Mouse (Mus musculus): ENCODE measurements around the gene Pcbp3. TPM values are rescaled to one million over a fixed set of nuclear protein-coding genes. Genes with fewer than 3 reads are reported as not detected.
"Not testable (repeated sequence)": the region's sequence is repeated elsewhere in the genome, so short reads cannot be mapped to it uniquely, and the experiment has no call there.

The Pcbp3 gene
- polyA plus RNA-seq, 1 experiment from 2014 or later, result 72.2 TPM

- Histone ChIP-seq H3K36me3 (peaks cover 5% of the 10 kb centered on the region), H3K27me3 (no peaks in the 10 kb centered on the region), H3K9me3 (no peaks in the 10 kb centered on the region), H3K4me1 (replicated peaks) (no peaks in the 10 kb centered on the region), H3K9ac (no peak overlapping the region), H3K27ac (no peak overlapping the region), H3K4me3 (no peak overlapping the region), H3K4me2 (no peak overlapping the region)
- no peak for ATAC-seq (ENCODE audit: low FRiP score)
- WGBS, result 92% methylated on average over 5 of the region's 5 CpGs
Observed at GRCm38 (mm10) chr10:76779225-76779624, 182.5 kb downstream of the Pcbp3 start.

GRCm38 (mm10) chr10:76771624-76772023 is 190.1 kb downstream of the Pcbp3 start:
- Histone ChIP-seq H3K4me1 (replicated peaks) (no peaks in the 10 kb centered on the region), H3K36me3 (peaks cover 36% of the 10 kb centered on the region), H3K4me2 (no peak overlapping the region), H3K27me3 (no peaks in the 10 kb centered on the region), H3K4me3 (no peak overlapping the region), H3K27ac (no peak overlapping the region), H3K9ac (no peak overlapping the region), H3K9me3 (no peaks in the 10 kb centered on the region)
- no peak for ATAC-seq (ENCODE audit: low FRiP score)
- WGBS, result 97% methylated on average over 3 of the region's 3 CpGs

- Histone ChIP-seq H3K9ac (no peak overlapping the region), H3K4me1 (replicated peaks) (no peaks in the 10 kb centered on the region), H3K27ac (no peak overlapping the region), H3K27me3 (no peaks in the 10 kb centered on the region), H3K36me3 (peaks cover 40% of the 10 kb centered on the region), H3K4me2 (no peak overlapping the region), H3K9me3 (no peaks in the 10 kb centered on the region), H3K4me3 (no peak overlapping the region)
- WGBS, result 58% methylated on average over 5 of the region's 5 CpGs
- ATAC-seq (ENCODE audit: low FRiP score), result no peak
Observed at GRCm38 (mm10) chr10:76771086-76771485, 190.6 kb downstream of the Pcbp3 start.

GRCm38 (mm10) chr10:76769581-76769980 is 192.1 kb downstream of the Pcbp3 start:
- no peaks in the 10 kb centered on the region for H3K4me1 ChIP-seq (replicated peaks)
- H3K27me3 ChIP-seq, result no peaks in the 10 kb centered on the region
- no peak for ATAC-seq (ENCODE audit: low FRiP score)
- H3K4me2 ChIP-seq, result no peak overlapping the region
- WGBS, result 91% methylated on average over 6 of the region's 6 CpGs
- H3K9me3 ChIP-seq, result no peaks in the 10 kb centered on the region
- no peak overlapping the region for H3K4me3 ChIP-seq
- H3K36me3 ChIP-seq, result peaks cover 50% of the 10 kb centered on the region
- no peak overlapping the region for H3K9ac ChIP-seq
- H3K27ac ChIP-seq, result no peak overlapping the region

- no peaks in the 10 kb centered on the region for H3K4me1 ChIP-seq (replicated peaks)
- peaks cover 57% of the 10 kb centered on the region for H3K36me3 ChIP-seq
- ATAC-seq (ENCODE audit: low FRiP score), result no peak
- H3K27ac ChIP-seq, result no peak overlapping the region
- H3K4me3 ChIP-seq, result no peak overlapping the region
- no peak overlapping the region for H3K9ac ChIP-seq
- H3K4me2 ChIP-seq, result no peak overlapping the region
- WGBS, result 96% methylated on average over 1 of the region's 1 CpGs
- no peaks in the 10 kb centered on the region for H3K9me3 ChIP-seq
- H3K27me3 ChIP-seq, result no peaks in the 10 kb centered on the region
Observed at GRCm38 (mm10) chr10:76766196-76766595, 195.5 kb downstream of the Pcbp3 start.

- no peak overlapping the region for H3K27ac ChIP-seq
- no peak overlapping the region for H3K4me2 ChIP-seq
- no peaks in the 10 kb centered on the region for H3K4me1 ChIP-seq (replicated peaks)
- no peak overlapping the region for H3K9ac ChIP-seq
- no peaks in the 10 kb centered on the region for H3K27me3 ChIP-seq
- no peak overlapping the region for H3K4me3 ChIP-seq
- no peak for ATAC-seq (ENCODE audit: low FRiP score)
- 94% methylated on average over 4 of the region's 4 CpGs for WGBS
- no peaks in the 10 kb centered on the region for H3K9me3 ChIP-seq
- peaks cover 53% of the 10 kb centered on the region for H3K36me3 ChIP-seq
Observed at GRCm38 (mm10) chr10:76764927-76765326, 196.8 kb downstream of the Pcbp3 start.

GRCm38 (mm10) chr10:76763016-76763415 is 198.7 kb downstream of the Pcbp3 start:
- no peak overlapping the region for H3K27ac ChIP-seq
- WGBS, result 88% methylated on average over 12 of the region's 12 CpGs

GRCm38 (mm10) chr10:76762411-76762810 is 199.3 kb downstream of the Pcbp3 start:
- Histone ChIP-seq H3K27ac (no peak overlapping the region), H3K27me3 (no peaks in the 10 kb centered on the region), H3K9me3 (no peaks in the 10 kb centered on the region), H3K36me3 (peaks cover 47% of the 10 kb centered on the region), H3K9ac (no peak overlapping the region), H3K4me3 (no peak overlapping the region), H3K4me1 (replicated peaks) (no peaks in the 10 kb centered on the region), H3K4me2 (no peak overlapping the region)
- 90% methylated on average over 7 of the region's 7 CpGs for WGBS
- ATAC-seq (ENCODE audit: low FRiP score), result no peak

More at GRCm38 (mm10) chr10:76763016-76763415, 198.7 kb downstream of the Pcbp3 start:
- peaks cover 51% of the 10 kb centered on the region for H3K36me3 ChIP-seq
- H3K9me3 ChIP-seq, result no peaks in the 10 kb centered on the region
- no peak overlapping the region for H3K4me3 ChIP-seq
- H3K27me3 ChIP-seq, result no peaks in the 10 kb centered on the region
- H3K4me2 ChIP-seq, result no peak overlapping the region
- H3K9ac ChIP-seq, result no peak overlapping the region
- ATAC-seq (ENCODE audit: low FRiP score), result no peak
- no peaks in the 10 kb centered on the region for H3K4me1 ChIP-seq (replicated peaks)

GRCm38 (mm10) chr10:76759878-76760277 is 201.8 kb downstream of the Pcbp3 start:
- H3K4me1 ChIP-seq (replicated peaks), result no peaks in the 10 kb centered on the region
- peaks cover 28% of the 10 kb centered on the region for H3K36me3 ChIP-seq
- H3K4me2 ChIP-seq, result no peak overlapping the region
- 94% methylated on average over 5 of the region's 5 CpGs for WGBS
- no peaks in the 10 kb centered on the region for H3K27me3 ChIP-seq
- no peak for ATAC-seq (ENCODE audit: low FRiP score)
- no peak overlapping the region for H3K4me3 ChIP-seq
- H3K9me3 ChIP-seq, result no peaks in the 10 kb centered on the region
- no peak overlapping the region for H3K9ac ChIP-seq
- no peak overlapping the region for H3K27ac ChIP-seq

GRCm38 (mm10) chr10:76753640-76754039 is 208.0 kb downstream of the Pcbp3 start:
- no peak for ATAC-seq (ENCODE audit: low FRiP score)
- H3K9me3 ChIP-seq, result peaks cover 4% of the 10 kb centered on the region; the same call in 1 of the 2 replicates
- 92% methylated on average over 3 of the region's 3 CpGs for WGBS

GRCm38 (mm10) chr10:76744267-76744666 is 217.4 kb downstream of the Pcbp3 start:
- not testable (repeated sequence) for H3K4me3 ChIP-seq; ATAC-seq (ENCODE audit: low FRiP score); H3K4me2 ChIP-seq; H3K27ac ChIP-seq; H3K9ac ChIP-seq; H3K4me1 ChIP-seq (replicated peaks); H3K36me3 ChIP-seq; H3K27me3 ChIP-seq
- H3K9me3 ChIP-seq, result peaks cover 14% of the 10 kb centered on the region
- WGBS, result 61% methylated on average over 11 of the region's 11 CpGs

More at GRCm38 (mm10) chr10:76753640-76754039, 208.0 kb downstream of the Pcbp3 start:
- no peaks in the 10 kb centered on the region for H3K36me3 ChIP-seq
- no peak overlapping the region for H3K4me2 ChIP-seq
- H3K4me1 ChIP-seq (replicated peaks), result no peaks in the 10 kb centered on the region
- no peak overlapping the region for H3K4me3 ChIP-seq
- no peaks in the 10 kb centered on the region for H3K27me3 ChIP-seq
- no peak overlapping the region for H3K9ac ChIP-seq
- H3K27ac ChIP-seq, result no peak overlapping the region

GRCm38 (mm10) chr10:76736764-76737163 is 224.9 kb downstream of the Pcbp3 start:
- Histone ChIP-seq H3K36me3 (no peaks in the 10 kb centered on the region), H3K9ac (no peak overlapping the region), H3K4me1 (replicated peaks) (peaks cover 21% of the 10 kb centered on the region), H3K9me3 (no peaks in the 10 kb centered on the region), H3K4me3 (no peak overlapping the region), H3K27me3 (no peaks in the 10 kb centered on the region), H3K27ac (no peak overlapping the region), H3K4me2 (no peak overlapping the region)
- ATAC-seq (ENCODE audit: low FRiP score), result no peak
- WGBS, result 71% methylated on average over 8 of the region's 8 CpGs

GRCm38 (mm10) chr10:76734979-76735378 is 226.7 kb downstream of the Pcbp3 start:
- H3K27ac ChIP-seq, result no peak overlapping the region
- peaks cover 26% of the 10 kb centered on the region for H3K4me1 ChIP-seq (replicated peaks)
- no peaks in the 10 kb centered on the region for H3K27me3 ChIP-seq
- H3K9me3 ChIP-seq, result no peaks in the 10 kb centered on the region
- 6% methylated on average over 4 of the region's 4 CpGs for WGBS
- peak; percentile 54; the same call in 1 of the 2 replicates for ATAC-seq (ENCODE audit: low FRiP score)
- no peaks in the 10 kb centered on the region for H3K36me3 ChIP-seq
- H3K4me3 ChIP-seq, result no peak overlapping the region
- no peak overlapping the region for H3K9ac ChIP-seq
- no peak overlapping the region for H3K4me2 ChIP-seq

Measured in hindbrain, embryonic 13.5 days (tissue).